Mouse (Mus musculus) MEL (cell line): ENCODE results near the gene Slc45a2. TPM values are rescaled to one million over a fixed set of nuclear protein-coding genes. Genes with fewer than 3 reads are reported as not detected.

Experiments used
- DNase-seq: peaks from one replicate; pipeline ENCODE4 v3.0.0; 2011; ENCODE audit warnings: low read depth, low spot score
- H3K27ac ChIP-seq: 2 replicates; pipeline ENCODE4 v1.5.1; 2012; ENCODE audit warnings: low read depth, mild to moderate bottlenecking, control low read depth, low read length, moderate library complexity; ENCODE audit not compliant: control insufficient read depth
- H3K27me3 ChIP-seq, 2 experiments: fragments of 150-350 bp in 1 of 2; sonication (generic) in 1 of 2; 2 replicates each; pipeline ENCODE4 v1.6.1; 2012; ENCODE audit warnings: low read length in 2 of 2, mild to moderate bottlenecking in 2 of 2, improper control_type of control experiment in 1 of 2, moderate library complexity in 1 of 2; ENCODE audit not compliant: insufficient read depth in 2 of 2, control insufficient read depth in 1 of 2
- H3K36me3 ChIP-seq, 2 experiments: 2 replicates each; pipeline ENCODE4 v1.6.1; 2012 to 2014; ENCODE audit warnings: low read length in 2 of 2, improper control_type of control experiment in 1 of 2, inconsistent platforms in 1 of 2, mild to moderate bottlenecking in 1 of 2; ENCODE audit not compliant: insufficient read depth in 2 of 2, control insufficient read depth in 1 of 2
- H3K4me1 ChIP-seq, 2 experiments: fragments of 150-350 bp in 1 of 2; sonication (generic) in 1 of 2; 2 replicates each; pipeline ENCODE4 v1.6.1; 2012; ENCODE audit warnings: low read length in 2 of 2, improper control_type of control experiment in 1 of 2, mild to moderate bottlenecking in 1 of 2; ENCODE audit not compliant: insufficient read depth in 2 of 2, control insufficient read depth in 1 of 2
- H3K4me3 ChIP-seq, 2 experiments: fragments of 150-350 bp in 1 of 2; sonication (generic) in 1 of 2; 2 replicates each; pipeline ENCODE4 v1.5.1; 2012; ENCODE audit warnings: low read depth in 2 of 2, low read length in 2 of 2, mild to moderate bottlenecking in 2 of 2, moderate library complexity in 2 of 2, control low read depth in 1 of 2, improper control_type of control experiment in 1 of 2; ENCODE audit not compliant: control insufficient read depth in 1 of 2, insufficient read depth in 1 of 2
- H3K79me2 ChIP-seq: 2 replicates; pipeline ENCODE4 v1.6.1; 2012; ENCODE audit warnings: mild to moderate bottlenecking, low read length, moderate library complexity; ENCODE audit not compliant: control insufficient read depth, poor library complexity, insufficient read depth
- H3K9ac ChIP-seq: 2 replicates; pipeline ENCODE4 v1.6.1; 2012; ENCODE audit warnings: low read depth, mild to moderate bottlenecking, control low read depth, low read length, moderate library complexity; ENCODE audit not compliant: control insufficient read depth, poor library complexity, severe bottlenecking
- H3K9me3 ChIP-seq: fragments of 150-350 bp; sonication (generic); replicated peaks from 2 replicates; pipeline ENCODE4 v1.6.1; 2012; ENCODE audit warnings: mild to moderate bottlenecking, low read length, improper control_type of control experiment, moderate library complexity; ENCODE audit not compliant: insufficient read depth
- BHLHE40 ChIP-seq: IDR thresholded peaks from 2 replicates; pipeline ENCODE4 v1.6.1; 2012; ENCODE audit warnings: low read depth, mild to moderate bottlenecking, inconsistent platforms, low read length, improper control_type of control experiment, borderline replicate concordance
- CHD2 ChIP-seq: IDR thresholded peaks from 2 replicates; pipeline ENCODE4 v1.6.1; 2011; ENCODE audit warnings: low read length, improper control_type of control experiment
- ELF1 ChIP-seq: IDR thresholded peaks from 2 replicates; pipeline ENCODE4 v1.6.1; 2014; ENCODE audit warnings: low read depth, mild to moderate bottlenecking, inconsistent platforms, low read length, improper control_type of control experiment, moderate library complexity
- EP300 ChIP-seq, 2 experiments: IDR thresholded peaks; 2 replicates each; pipeline ENCODE4 v1.6.1; 2011; ENCODE audit warnings: improper control_type of control experiment in 2 of 2, low read length in 2 of 2, low read depth in 1 of 2, mild to moderate bottlenecking in 1 of 2
- ETS1 ChIP-seq: IDR thresholded peaks from 2 replicates; pipeline ENCODE4 v1.6.1; 2012; ENCODE audit warnings: low read depth, mild to moderate bottlenecking, inconsistent platforms, low read length, improper control_type of control experiment, moderate library complexity
- GABPA ChIP-seq: IDR thresholded peaks from 2 replicates; pipeline ENCODE4 v1.6.1; 2012; ENCODE audit warnings: low read depth, mild to moderate bottlenecking, inconsistent platforms, low read length, improper control_type of control experiment, moderate library complexity
- GATA1 ChIP-seq: IDR thresholded peaks from 2 replicates; pipeline ENCODE4 v1.6.1; 2011; ENCODE audit warnings: low read depth, low read length, improper control_type of control experiment
- HCFC1 ChIP-seq: IDR thresholded peaks from 2 replicates; pipeline ENCODE4 v1.6.1; 2012; ENCODE audit warnings: low read depth, mild to moderate bottlenecking, inconsistent platforms, low read length, improper control_type of control experiment, moderate library complexity
- JUND ChIP-seq: IDR thresholded peaks from 2 replicates; pipeline ENCODE4 v1.6.1; 2011; ENCODE audit warnings: low read depth, mild to moderate bottlenecking, improper control_type of control experiment, low read length
- KAT2A ChIP-seq: conservative IDR thresholded peaks from 2 replicates; pipeline ENCODE4 v1.6.1; 2012; ENCODE audit warnings: low read depth, low read length, improper control_type of control experiment, inconsistent platforms
- MAX ChIP-seq: IDR thresholded peaks from 2 replicates; pipeline ENCODE4 v1.6.1; 2011; ENCODE audit warnings: low read length, improper control_type of control experiment
- MAZ ChIP-seq: IDR thresholded peaks from 2 replicates; pipeline ENCODE4 v1.6.1; 2012; ENCODE audit warnings: low read depth, mild to moderate bottlenecking, inconsistent platforms, low read length, improper control_type of control experiment
- MYC ChIP-seq: IDR thresholded peaks from 2 replicates; pipeline ENCODE4 v1.6.1; 2011; ENCODE audit warnings: low read depth, mild to moderate bottlenecking, low read length, improper control_type of control experiment, moderate library complexity
- NRF1 ChIP-seq: IDR thresholded peaks from 2 replicates; pipeline ENCODE4 v1.6.1; 2014; ENCODE audit warnings: low read depth, mild to moderate bottlenecking, inconsistent platforms, low read length, improper control_type of control experiment, moderate library complexity; ENCODE audit not compliant: poor library complexity, insufficient read depth, severe bottlenecking
- POLR2AphosphoS2 ChIP-seq: IDR thresholded peaks from 2 replicates; pipeline ENCODE4 v1.6.1; 2011; ENCODE audit warnings: low read length, improper control_type of control experiment
- RAD21 ChIP-seq: IDR thresholded peaks from 2 replicates; pipeline ENCODE4 v1.6.1; 2011; ENCODE audit warnings: mild to moderate bottlenecking, low read depth, low read length, improper control_type of control experiment
- TBP ChIP-seq: IDR thresholded peaks from 2 replicates; pipeline ENCODE4 v1.8.0; 2011; ENCODE audit warnings: low read depth, low read length, improper control_type of control experiment
- USF2 ChIP-seq, 2 experiments: IDR thresholded peaks; 2 replicates each; pipeline ENCODE4 v1.6.1; 2011 to 2012; ENCODE audit warnings: improper control_type of control experiment in 2 of 2, low read length in 2 of 2, borderline replicate concordance in 1 of 2, inconsistent platforms in 1 of 2, low read depth in 1 of 2, mild to moderate bottlenecking in 1 of 2; ENCODE audit not compliant: insufficient read depth in 1 of 2
- ZC3H11A ChIP-seq: IDR thresholded peaks from 2 replicates; pipeline ENCODE4 v1.6.1; 2012; ENCODE audit warnings: low read depth, mild to moderate bottlenecking, inconsistent platforms, low read length, improper control_type of control experiment
- ZKSCAN1 ChIP-seq: IDR thresholded peaks from 2 replicates; pipeline ENCODE4 v1.6.1; 2012; ENCODE audit warnings: low read depth, mild to moderate bottlenecking, inconsistent platforms, low read length, improper control_type of control experiment, moderate library complexity
- ZMIZ1 ChIP-seq: IDR thresholded peaks from 2 replicates; pipeline ENCODE4 v1.6.1; 2012; ENCODE audit warnings: low read depth, mild to moderate bottlenecking, inconsistent platforms, low read length, improper control_type of control experiment, moderate library complexity
- polyA plus RNA-seq, 2 experiments: library from polyadenylated mRNA; stranded (reverse) in 1 of 2; unstranded in 1 of 2; fragments of >175 nt in 1 of 2; fragments of >200 nt in 1 of 2; gene quantifications; 2 replicates each; pipeline versions ENCODE4 v1.2.1 to v1.2.4; 2012; ENCODE audit warnings: low replicate concordance in 2 of 2, low read depth in 1 of 2; ENCODE audit not compliant: insufficient read length in 2 of 2, insufficient read depth in 1 of 2, missing spikeins in 1 of 2
- total RNA-seq: library from RNA; depleted of rRNA; stranded (reverse); fragments of 300-350 nt; gene quantifications from 2 replicates; pipeline ENCODE4 v1.2.3, GENCODE M21; 2012

Gene Slc45a2
- total and polyA plus RNA-seq, 3 experiments, result not detected

DNA sequence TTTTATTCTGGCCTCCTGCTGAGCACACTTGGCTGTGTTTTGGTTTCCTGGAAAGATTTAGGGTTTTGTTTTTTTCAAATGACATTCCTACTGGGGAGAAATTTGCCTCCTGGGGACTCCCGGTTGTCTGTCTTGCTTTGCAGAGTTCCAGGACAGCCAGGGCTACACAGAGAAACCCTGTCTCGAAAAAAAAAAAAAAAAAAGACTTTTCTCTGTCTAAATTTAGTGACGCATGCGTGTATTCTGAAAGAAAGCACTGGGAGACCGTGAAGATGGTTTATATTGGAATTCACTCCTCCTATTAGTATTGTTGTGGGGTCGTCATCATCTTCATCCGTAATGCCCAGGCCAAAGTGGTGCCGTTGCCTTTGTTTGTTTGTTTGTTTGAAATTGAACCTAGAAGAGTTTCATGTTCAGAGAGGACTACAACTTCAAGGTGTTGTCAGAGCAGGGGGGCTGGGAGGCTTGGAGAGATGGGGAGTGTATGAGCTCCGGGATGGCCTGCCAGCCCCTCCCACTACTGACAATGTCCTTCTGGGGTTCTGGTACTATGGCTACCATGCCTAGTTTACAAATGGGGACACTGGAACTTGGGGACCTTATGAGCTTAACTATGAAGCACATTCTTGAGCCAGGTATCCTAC, 65.1 kb downstream of the Slc45a2 start:
- H3K9ac ChIP-seq, result no peak overlapping the region
- H3K4me3 ChIP-seq, result no peak overlapping the region
- H3K36me3 ChIP-seq, result no peaks in the 10 kb centered on the region
- H3K79me2 ChIP-seq, result no peaks in the 10 kb centered on the region
- H3K27ac ChIP-seq, result no peak overlapping the region
- H3K27me3 ChIP-seq, result no peaks in the 10 kb centered on the region
- no peak for DNase-seq
- H3K9me3 ChIP-seq, result no peaks in the 10 kb centered on the region
- H3K4me1 ChIP-seq, result no peaks in the 10 kb centered on the region
- TF ChIP-seq ZC3H11A, result no peak
- TF ChIP-seq TBP, result no peak
- TF ChIP-seq JUND, result no peak
- no peak for TF ChIP-seq ZKSCAN1
- TF ChIP-seq ELF1, result no peak
- no peak for TF ChIP-seq ZMIZ1
- TF ChIP-seq MAX, result no peak
- TF ChIP-seq RAD21, result no peak
- TF ChIP-seq KAT2A, result no peak

DNA sequence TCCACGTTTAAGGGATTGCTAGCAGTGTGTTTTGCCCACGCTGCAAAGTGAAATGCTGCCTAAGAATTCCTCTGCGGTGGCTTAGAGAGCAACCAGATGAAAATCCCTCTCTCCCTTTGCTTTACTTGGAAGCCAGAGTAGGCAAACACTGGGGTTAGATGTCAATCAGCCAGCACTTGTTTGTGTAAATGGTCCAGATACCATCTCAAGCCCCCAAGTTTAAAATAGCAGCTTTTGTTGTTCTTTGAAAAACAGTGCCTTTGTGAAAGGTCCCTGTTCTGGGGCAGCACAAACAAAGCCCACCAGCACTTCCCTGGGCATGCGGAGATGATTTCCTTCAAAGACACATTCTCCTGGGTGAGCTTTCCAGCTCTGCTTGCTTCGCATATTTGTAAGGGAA, 65.8 kb downstream of the Slc45a2 start:
- Histone ChIP-seq H3K4me1 (no peaks in the 10 kb centered on the region), H3K27ac (no peak overlapping the region), H3K27me3 (no peaks in the 10 kb centered on the region), H3K9me3 (no peaks in the 10 kb centered on the region), H3K36me3 (no peaks in the 10 kb centered on the region), H3K79me2 (no peaks in the 10 kb centered on the region), H3K9ac (no peak overlapping the region), H3K4me3 (no peak overlapping the region)
- TF ChIP-seq GABPA (no peak), ETS1 (no peak), MYC (no peak), GATA1 (no peak), RAD21 (no peak), HCFC1 (no peak), NRF1 (no peak), ZKSCAN1 (no peak), USF2 (IDR thresholded peaks at IDR 0.05; ENCODE audit: borderline replicate concordance in 1 of 2, insufficient read depth in 1 of 2, low read depth in 1 of 2, low read length in 2 of 2) (no peak), MAZ (no peak), CHD2 (no peak), POLR2AphosphoS2 (no peak), EP300 (IDR thresholded peaks at IDR 0.05; ENCODE audit: low read depth in 1 of 2, low read length in 2 of 2) (no peak), BHLHE40 (no peak)
- DNase-seq, result no peak
